Mouse (Mus musculus): Measurements from ENCODE around the gene Ocm. TPM values are rescaled to one million over a fixed set of nuclear protein-coding genes. Genes with fewer than 3 reads are reported as not detected.

Gene Ocm
- not detected in 2 replicates for polyA plus RNA-seq (2014; fragmentation: Nextera tagmentation; extraction: Ambion mirVana)

DNA sequence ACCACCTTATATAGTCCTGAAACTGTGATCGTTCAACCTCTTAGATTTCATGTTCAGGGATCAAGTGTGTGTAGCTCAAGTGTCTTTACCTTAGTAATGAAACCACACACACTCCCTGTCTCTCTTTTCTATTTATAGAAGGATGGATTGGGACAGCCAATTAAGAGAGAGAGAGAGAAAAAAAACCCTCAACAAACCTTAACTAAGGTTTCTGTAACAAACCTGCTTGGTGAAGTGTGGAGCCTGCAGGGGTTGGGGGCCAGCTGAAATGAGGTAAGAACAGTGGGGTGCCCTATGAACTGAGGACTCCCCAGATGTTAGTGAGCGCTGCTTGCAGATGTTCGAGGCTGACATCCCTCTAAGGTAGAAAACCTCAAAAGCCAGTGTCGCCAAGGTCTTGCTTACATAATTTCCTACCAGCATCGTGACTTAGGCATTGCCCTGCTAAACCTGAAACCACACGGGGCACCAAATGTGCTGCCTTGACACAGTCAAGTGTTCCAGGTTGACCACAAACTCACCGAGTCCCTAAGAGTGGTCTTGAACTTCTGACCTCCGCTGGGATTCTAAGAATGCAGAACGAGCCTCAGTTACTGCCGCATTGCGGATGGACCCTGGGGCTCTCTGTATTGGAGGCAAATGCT lies at the start of gene Ocm:
Gene Ocm (minus strand): TSS at position 51 of the 644 bp plus-strand sequence.
- DNase-seq = no peak
- ATAC-seq (ENCODE audit: insufficient read depth) = no peak
- no peaks in the 10 kb centered on the region for H3K4me1 ChIP-seq (ENCODE audit: insufficient read depth)
- H3K27me3 ChIP-seq (ENCODE audit: insufficient read depth, low read length) = no peaks in the 10 kb centered on the region
- no peak within 1 kb of the TSS for H3K27ac ChIP-seq (ENCODE audit: low read depth)
- no peak within 1 kb of the TSS for H3K4me3 ChIP-seq (ENCODE audit: low read depth, low read length)
- no peak within 1 kb of the TSS for H3K4me2 ChIP-seq
- H3K9me3 ChIP-seq (ENCODE audit: low read depth, low read length) = no peaks in the 10 kb centered on the region
- H3K36me3 ChIP-seq (ENCODE audit: insufficient read depth) = no peaks in the 10 kb centered on the region
- 55% methylated on average over 11 of the region's 11 CpGs for WGBS
- TF ChIP-seq CTCF (IDR thresholded peaks at IDR 0.05; ENCODE audit: low read depth) = no peak
- no peak within 1 kb of the TSS for H3K9ac ChIP-seq

DNA sequence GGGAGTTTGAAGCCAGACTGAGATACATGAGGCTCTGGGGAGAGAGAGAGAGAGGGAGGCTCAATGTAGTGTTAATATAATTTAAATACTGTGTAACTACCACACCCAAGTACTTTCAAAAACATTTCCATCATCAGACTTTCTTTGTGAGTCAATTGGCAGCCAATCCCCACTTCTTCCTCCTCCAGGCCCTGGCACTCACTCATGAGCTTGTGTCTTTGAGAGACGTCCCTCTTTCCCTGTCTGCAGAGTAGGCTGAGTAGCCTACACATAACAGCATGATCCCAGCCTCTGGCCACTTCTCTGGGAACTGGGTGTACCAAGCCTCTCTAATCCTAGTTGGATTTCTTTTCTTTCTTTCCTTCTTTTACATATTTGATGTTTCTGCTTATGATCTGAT lies 44.8 kb upstream of the Ocm start:
- Histone ChIP-seq H3K27me3 (ENCODE audit: insufficient read depth, low read length) (no peaks in the 10 kb centered on the region), H3K9me3 (ENCODE audit: low read depth, low read length) (no peaks in the 10 kb centered on the region), H3K4me2 (no peak overlapping the region), H3K27ac (ENCODE audit: low read depth) (no peak overlapping the region), H3K4me3 (ENCODE audit: low read depth, low read length) (no peak overlapping the region), H3K9ac (no peak overlapping the region), H3K36me3 (ENCODE audit: insufficient read depth) (no peaks in the 10 kb centered on the region), H3K4me1 (ENCODE audit: insufficient read depth) (no peaks in the 10 kb centered on the region)
- DNase-seq = no peak
- ATAC-seq (ENCODE audit: insufficient read depth) = no peak
- no peak for TF ChIP-seq CTCF (IDR thresholded peaks at IDR 0.05; ENCODE audit: low read depth)
- 29% methylated on average over 1 of the region's 1 CpGs for WGBS

DNA sequence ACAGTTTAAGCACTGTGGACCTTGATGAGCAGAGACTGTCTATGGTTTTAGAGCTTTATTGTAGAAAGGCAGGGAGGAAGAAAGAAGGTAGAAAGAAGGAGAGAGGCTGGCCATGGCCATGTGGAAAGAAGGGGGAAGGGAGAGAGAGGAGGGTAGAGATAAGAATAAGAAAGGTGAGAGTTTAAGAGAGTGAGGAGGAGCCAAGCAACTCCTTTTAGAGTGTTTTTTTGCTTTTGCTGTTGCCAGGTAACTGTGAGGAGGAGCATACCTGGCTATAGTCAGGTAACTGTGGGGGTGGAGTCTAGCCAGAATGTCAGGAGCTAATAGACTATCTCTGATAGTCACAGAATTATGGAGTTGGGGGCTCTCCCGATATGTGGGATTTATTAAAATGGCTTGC lies 43.6 kb upstream of the Ocm start:
- TF ChIP-seq CTCF (IDR thresholded peaks at IDR 0.05; ENCODE audit: low read depth) = no peak
- Histone ChIP-seq H3K9ac (no peak overlapping the region), H3K9me3 (ENCODE audit: low read depth, low read length) (no peaks in the 10 kb centered on the region), H3K27ac (ENCODE audit: low read depth) (no peak overlapping the region), H3K36me3 (ENCODE audit: insufficient read depth) (no peaks in the 10 kb centered on the region), H3K4me3 (ENCODE audit: low read depth, low read length) (no peak overlapping the region), H3K4me2 (no peak overlapping the region), H3K4me1 (ENCODE audit: insufficient read depth) (no peaks in the 10 kb centered on the region), H3K27me3 (ENCODE audit: insufficient read depth, low read length) (no peaks in the 10 kb centered on the region)
- 65% methylated on average over 1 of the region's 1 CpGs for WGBS
- ATAC-seq (ENCODE audit: insufficient read depth) (no peak), DNase-seq (no peak)

DNA sequence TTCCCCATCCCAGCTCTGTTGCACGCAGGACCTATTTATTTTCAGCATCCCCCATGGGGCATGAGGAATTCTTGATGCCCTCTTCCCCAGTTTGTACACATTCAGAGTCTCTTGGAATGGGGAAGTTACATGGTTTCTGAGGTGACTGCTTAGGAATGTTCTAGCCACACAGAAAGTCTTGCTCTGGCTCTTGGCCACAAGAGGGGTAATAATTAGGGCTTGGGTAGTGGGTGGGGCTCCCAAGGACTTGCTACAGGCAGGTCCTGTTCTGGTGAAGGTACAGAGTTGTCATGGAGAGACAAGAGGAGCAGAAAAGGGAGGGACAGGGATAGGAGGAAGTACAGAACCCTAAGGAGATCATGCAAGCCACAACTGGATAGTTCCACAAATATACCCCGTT lies 39.6 kb upstream of the Ocm start:
- Histone ChIP-seq H3K27me3 (ENCODE audit: insufficient read depth, low read length) (no peaks in the 10 kb centered on the region), H3K36me3 (ENCODE audit: insufficient read depth) (no peaks in the 10 kb centered on the region), H3K9ac (no peak overlapping the region), H3K4me2 (no peak overlapping the region), H3K27ac (ENCODE audit: low read depth) (no peak overlapping the region), H3K4me3 (ENCODE audit: low read depth, low read length) (no peak overlapping the region), H3K9me3 (ENCODE audit: low read depth, low read length) (no peaks in the 10 kb centered on the region), H3K4me1 (ENCODE audit: insufficient read depth) (no peaks in the 10 kb centered on the region)
- no peak for ATAC-seq (ENCODE audit: insufficient read depth)
- no peak for TF ChIP-seq CTCF (IDR thresholded peaks at IDR 0.05; ENCODE audit: low read depth)
- DNase-seq = no peak
- 88% methylated on average over 2 of the region's 2 CpGs for WGBS

DNA sequence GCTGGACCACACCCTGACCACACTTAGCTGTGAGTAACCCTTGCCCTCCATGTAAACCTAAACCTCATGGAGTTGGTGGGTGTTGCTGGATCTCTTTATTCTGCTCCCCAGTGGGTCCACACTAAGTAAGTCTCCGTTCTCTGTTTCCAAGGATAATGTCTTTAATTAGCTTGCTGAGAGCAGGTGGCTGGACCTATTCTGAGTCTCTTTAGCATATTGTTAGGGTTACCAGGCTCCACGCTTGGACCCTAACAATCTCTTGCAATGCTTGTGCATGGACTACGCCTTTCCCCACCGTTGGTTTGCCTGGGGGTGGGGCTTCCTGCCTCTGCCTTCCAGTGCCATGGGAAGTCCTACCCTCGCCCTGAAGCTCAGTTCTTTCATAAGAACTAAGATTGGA lies 37.6 kb upstream of the Ocm start:
- no peak for TF ChIP-seq CTCF (IDR thresholded peaks at IDR 0.05; ENCODE audit: low read depth)
- H3K27ac ChIP-seq (ENCODE audit: low read depth) = no peak overlapping the region
- no peak overlapping the region for H3K4me2 ChIP-seq
- H3K27me3 ChIP-seq (ENCODE audit: insufficient read depth, low read length) = no peaks in the 10 kb centered on the region
- WGBS = 72% methylated on average over 5 of the region's 5 CpGs
- no peak overlapping the region for H3K4me3 ChIP-seq (ENCODE audit: low read depth, low read length)
- no peaks in the 10 kb centered on the region for H3K9me3 ChIP-seq (ENCODE audit: low read depth, low read length)
- H3K36me3 ChIP-seq (ENCODE audit: insufficient read depth) = no peaks in the 10 kb centered on the region
- no peak overlapping the region for H3K9ac ChIP-seq
- DNase-seq (no peak), ATAC-seq (ENCODE audit: insufficient read depth) (no peak)
- H3K4me1 ChIP-seq (ENCODE audit: insufficient read depth) = no peaks in the 10 kb centered on the region

DNA sequence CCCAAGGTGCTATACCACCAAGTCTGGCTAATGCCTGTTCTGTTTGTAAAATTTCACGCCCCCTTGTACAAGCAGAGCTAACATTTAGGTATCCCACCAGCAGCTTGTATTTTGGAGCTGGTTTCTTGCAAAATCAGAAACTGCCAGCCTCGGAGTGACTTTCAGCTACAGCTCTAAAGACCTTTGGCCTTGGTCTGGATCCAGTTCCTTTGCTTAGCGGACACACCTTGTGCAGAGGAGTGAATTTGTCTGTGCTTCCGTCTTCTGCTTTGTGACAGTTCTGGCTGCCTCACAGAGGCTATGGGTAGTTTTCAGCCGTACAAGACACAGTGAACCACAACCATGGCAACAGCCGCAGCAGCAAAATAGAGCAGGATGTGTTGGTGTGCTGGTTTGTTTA lies 27.9 kb upstream of the Ocm start:
- no peaks in the 10 kb centered on the region for H3K9me3 ChIP-seq (ENCODE audit: low read depth, low read length)
- H3K27ac ChIP-seq (ENCODE audit: low read depth) = no peak overlapping the region
- 88% methylated on average over 6 of the region's 6 CpGs for whole genome bisulfite sequencing
- TF ChIP-seq CTCF (IDR thresholded peaks at IDR 0.05; ENCODE audit: low read depth) = no peak
- H3K4me3 ChIP-seq (ENCODE audit: low read depth, low read length) = no peak overlapping the region
- H3K9ac ChIP-seq = no peak overlapping the region
- no peak overlapping the region for H3K4me2 ChIP-seq
- DNase-seq = no peak
- no peaks in the 10 kb centered on the region for H3K4me1 ChIP-seq (ENCODE audit: insufficient read depth)
- no peaks in the 10 kb centered on the region for H3K27me3 ChIP-seq (ENCODE audit: insufficient read depth, low read length)
- ATAC-seq (ENCODE audit: insufficient read depth) = no peak
- no peaks in the 10 kb centered on the region for H3K36me3 ChIP-seq (ENCODE audit: insufficient read depth)

DNA sequence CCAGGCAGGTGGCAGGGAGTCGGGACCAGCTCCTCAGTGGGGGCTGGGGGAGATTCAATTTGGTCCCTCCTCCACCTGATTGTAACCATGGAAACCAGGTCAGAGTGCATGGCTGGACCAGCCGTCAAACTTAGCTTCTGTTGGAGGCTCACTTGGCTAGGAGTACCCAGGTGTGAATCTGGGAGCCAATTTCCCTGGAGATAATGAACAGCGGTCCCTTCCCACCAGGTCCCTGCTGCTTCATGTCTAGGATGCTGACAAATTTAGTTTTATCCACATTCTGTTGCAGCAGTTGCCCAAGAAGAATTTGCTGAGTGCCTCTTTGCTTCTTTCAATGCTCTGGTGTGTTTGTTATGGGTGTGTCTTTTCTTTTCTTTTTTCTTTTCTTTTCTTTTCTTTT lies 27.0 kb upstream of the Ocm start:
- no peak overlapping the region for H3K4me3 ChIP-seq (ENCODE audit: low read depth, low read length)
- no peak for TF ChIP-seq CTCF (IDR thresholded peaks at IDR 0.05; ENCODE audit: low read depth)
- ATAC-seq (ENCODE audit: insufficient read depth) (no peak), DNase-seq (no peak)
- H3K4me2 ChIP-seq = no peak overlapping the region
- no peaks in the 10 kb centered on the region for H3K36me3 ChIP-seq (ENCODE audit: insufficient read depth)
- no peaks in the 10 kb centered on the region for H3K9me3 ChIP-seq (ENCODE audit: low read depth, low read length)
- no peak overlapping the region for H3K27ac ChIP-seq (ENCODE audit: low read depth)
- 31% methylated on average over 3 of the region's 3 CpGs for WGBS
- no peak overlapping the region for H3K9ac ChIP-seq
- no peaks in the 10 kb centered on the region for H3K27me3 ChIP-seq (ENCODE audit: insufficient read depth, low read length)
- no peaks in the 10 kb centered on the region for H3K4me1 ChIP-seq (ENCODE audit: insufficient read depth)

DNA sequence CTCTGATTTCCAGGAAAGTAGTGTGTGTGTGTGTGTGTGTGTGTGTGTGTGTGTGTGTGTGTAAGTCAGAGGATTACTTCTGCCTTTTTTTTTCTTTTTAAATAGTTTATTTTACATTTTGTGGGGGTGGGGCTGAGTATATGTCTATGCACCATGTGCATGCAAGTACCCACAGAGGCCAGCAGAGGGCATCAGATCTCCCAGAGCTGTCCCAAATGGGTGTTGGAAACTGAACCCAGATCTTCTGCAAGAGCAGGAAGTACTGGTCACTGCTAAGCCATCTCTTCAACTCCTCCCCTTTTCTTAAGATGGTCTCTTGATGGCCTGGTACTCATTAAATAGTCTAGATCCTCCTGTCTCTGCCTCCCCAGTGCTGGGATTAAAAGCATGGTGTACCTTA lies 24.8 kb upstream of the Ocm start:
- Histone ChIP-seq H3K4me3 (ENCODE audit: low read depth, low read length) (no peak overlapping the region), H3K4me2 (no peak overlapping the region), H3K9me3 (ENCODE audit: low read depth, low read length) (no peaks in the 10 kb centered on the region), H3K27ac (ENCODE audit: low read depth) (no peak overlapping the region), H3K27me3 (ENCODE audit: insufficient read depth, low read length) (no peaks in the 10 kb centered on the region), H3K4me1 (ENCODE audit: insufficient read depth) (no peaks in the 10 kb centered on the region), H3K9ac (no peak overlapping the region), H3K36me3 (ENCODE audit: insufficient read depth) (no peaks in the 10 kb centered on the region)
- DNase-seq (peak; percentile 12), ATAC-seq (ENCODE audit: insufficient read depth) (no peak)
- TF ChIP-seq CTCF (IDR thresholded peaks at IDR 0.05; ENCODE audit: low read depth) = peak; percentile 40

Data from lung, embryonic 14.5 days (tissue).